Mouse (Mus musculus): Measurements from ENCODE around the gene Fank1. TPM values are rescaled to one million over a fixed set of nuclear protein-coding genes. Genes with fewer than 3 reads are reported as not detected.

Gene Fank1
- polyA plus RNA-seq, 1 experiment from 2014 or later: 1.1 TPM

DNA sequence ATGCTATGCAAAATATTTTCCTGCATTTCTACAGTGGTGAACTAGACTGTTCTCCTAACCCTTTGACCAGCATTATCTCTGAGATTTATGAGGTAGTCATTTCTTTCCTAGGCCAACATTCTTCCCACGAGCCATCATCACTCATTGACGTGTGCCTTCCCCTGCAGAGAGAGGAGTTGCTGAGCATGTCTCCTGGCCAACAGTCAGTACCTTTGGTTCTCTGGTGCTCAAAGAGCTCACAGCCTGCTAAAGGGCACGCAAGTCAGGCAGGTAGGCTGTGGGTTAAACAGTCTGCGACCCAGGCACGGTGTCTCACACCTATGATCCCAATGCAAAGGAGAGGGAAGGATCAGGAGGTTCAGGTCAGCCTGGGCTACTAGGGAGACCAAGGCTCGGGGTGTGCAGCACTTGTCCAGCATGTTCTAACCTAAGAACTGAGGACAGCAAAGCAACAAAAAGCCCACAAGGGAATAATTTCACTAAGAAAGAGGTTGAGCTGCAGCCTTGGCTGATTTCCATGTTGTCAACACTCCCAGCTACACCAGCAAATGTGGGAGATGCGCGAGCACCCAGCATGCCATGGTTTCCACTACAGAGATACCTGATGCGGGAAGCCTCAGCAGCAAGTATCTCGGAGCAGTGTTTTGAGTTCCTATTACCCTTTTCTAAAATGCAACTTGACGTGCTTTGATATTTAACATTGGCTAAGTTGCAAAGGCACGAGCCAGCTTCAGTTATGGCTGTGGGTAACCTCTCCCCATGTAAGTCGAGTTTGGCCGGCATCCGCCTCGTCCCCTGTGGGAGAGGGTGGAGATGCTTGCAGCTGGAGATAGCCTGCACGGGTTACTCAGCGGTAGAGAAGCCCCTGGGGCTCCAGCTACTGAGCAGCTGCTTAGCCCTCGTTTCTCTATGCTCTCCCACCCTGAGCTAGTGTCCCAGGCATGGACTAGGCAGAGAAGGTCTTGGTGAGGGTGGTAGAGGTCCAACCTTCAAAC, 112.6 kb downstream of the Fank1 start:
- 87% methylated on average over 19 of the region's 19 CpGs for WGBS
- H3K27me3 ChIP-seq (replicated peaks): no peaks in the 10 kb centered on the region
- no peaks in the 10 kb centered on the region for H3K9me3 ChIP-seq
- no peak overlapping the region for H3K4me3 ChIP-seq
- no peaks in the 10 kb centered on the region for H3K36me3 ChIP-seq
- H3K4me1 ChIP-seq: no peaks in the 10 kb centered on the region
- no peak overlapping the region for H3K27ac ChIP-seq
- H3K9ac ChIP-seq: no peak overlapping the region
- H3K4me2 ChIP-seq (replicated peaks): no peak overlapping the region
- no peak for ATAC-seq (ENCODE audit: low FRiP score, low read depth)

DNA sequence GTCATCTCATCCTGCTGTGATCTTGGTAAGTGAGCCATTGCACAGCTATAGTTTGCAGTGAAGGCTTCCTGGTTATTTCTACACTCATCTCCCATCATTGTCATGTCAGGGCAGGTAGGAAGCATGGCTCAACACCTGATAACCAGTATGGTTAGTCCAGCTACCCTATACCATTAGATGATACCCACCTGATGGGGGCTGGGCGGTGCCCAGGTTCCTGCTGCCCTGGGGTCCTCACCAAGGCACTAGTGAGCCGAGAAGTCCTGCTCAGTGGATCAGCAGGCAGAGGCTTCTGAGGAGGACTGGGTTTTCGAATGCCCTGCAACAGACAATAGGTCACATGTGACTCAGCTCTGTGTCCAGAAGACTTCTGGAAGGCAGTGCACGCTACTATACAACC, 113.3 kb downstream of the Fank1 start:
- no peaks in the 10 kb centered on the region for H3K4me1 ChIP-seq

DNA sequence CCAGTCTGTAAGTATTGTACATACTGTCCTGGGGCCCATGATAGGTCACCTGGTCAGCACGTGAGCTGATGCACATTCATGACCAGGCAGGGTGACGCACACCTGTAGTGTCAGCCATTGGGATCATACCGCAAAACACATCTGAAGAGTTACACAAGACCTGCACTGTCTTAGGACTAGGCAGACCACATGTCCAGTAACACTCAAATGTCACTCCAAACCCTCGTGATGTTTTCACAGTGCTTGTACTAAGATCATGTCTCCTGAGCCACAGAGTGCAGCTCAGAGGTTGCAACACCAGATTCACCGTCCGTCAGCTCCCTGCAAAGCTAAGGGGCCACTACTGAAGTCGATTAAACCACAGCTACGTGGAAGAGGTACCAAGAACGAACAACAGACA, 114.6 kb downstream of the Fank1 start:
- H3K27ac ChIP-seq: no peak overlapping the region
- no peaks in the 10 kb centered on the region for H3K9me3 ChIP-seq
- H3K27me3 ChIP-seq (replicated peaks): no peaks in the 10 kb centered on the region
- no peaks in the 10 kb centered on the region for H3K36me3 ChIP-seq
- H3K4me3 ChIP-seq: no peak overlapping the region
- no peak for ATAC-seq (ENCODE audit: low FRiP score, low read depth)
- 93% methylated on average over 9 of the region's 9 CpGs for WGBS
- H3K4me1 ChIP-seq: no peaks in the 10 kb centered on the region
- no peak overlapping the region for H3K9ac ChIP-seq
- no peak overlapping the region for H3K4me2 ChIP-seq (replicated peaks)

More for the DNA sequence above, 113.3 kb downstream of the Fank1 start:
- Histone ChIP-seq H3K27ac (no peak overlapping the region), H3K4me2 (replicated peaks) (no peak overlapping the region), H3K4me3 (no peak overlapping the region), H3K9me3 (no peaks in the 10 kb centered on the region), H3K27me3 (replicated peaks) (no peaks in the 10 kb centered on the region), H3K36me3 (no peaks in the 10 kb centered on the region), H3K9ac (no peak overlapping the region)
- 87% methylated on average over 4 of the region's 4 CpGs for WGBS
- ATAC-seq (ENCODE audit: low FRiP score, low read depth): no peak

DNA sequence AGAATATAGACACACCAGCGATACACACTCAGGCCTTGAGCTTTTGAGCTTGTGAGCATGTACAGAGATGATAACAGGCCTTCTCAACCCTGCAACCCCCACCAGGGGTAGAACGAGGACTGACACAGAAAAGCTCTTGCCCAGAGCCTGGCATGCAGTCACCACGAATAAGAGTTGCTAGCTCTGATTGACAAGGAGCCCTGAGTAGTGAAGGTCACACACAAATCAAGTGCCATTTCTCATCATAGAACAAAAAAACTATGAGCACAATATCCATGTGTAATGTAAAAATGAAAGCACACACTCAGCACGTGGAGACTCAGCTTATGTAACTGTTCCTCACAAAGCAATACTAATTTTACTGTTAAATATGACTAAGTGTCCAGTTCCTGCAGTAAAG, 115.1 kb downstream of the Fank1 start:
- Histone ChIP-seq H3K27ac (no peak overlapping the region), H3K9ac (no peak overlapping the region), H3K9me3 (no peaks in the 10 kb centered on the region), H3K36me3 (no peaks in the 10 kb centered on the region), H3K27me3 (replicated peaks) (no peaks in the 10 kb centered on the region), H3K4me2 (replicated peaks) (no peak overlapping the region), H3K4me1 (no peaks in the 10 kb centered on the region), H3K4me3 (no peak overlapping the region)
- no peak for ATAC-seq (ENCODE audit: low FRiP score, low read depth)
- 74% methylated on average over 4 of the region's 4 CpGs for WGBS

- Histone ChIP-seq H3K9ac (no peak overlapping the region), H3K27me3 (replicated peaks) (no peaks in the 10 kb centered on the region), H3K4me1 (no peaks in the 10 kb centered on the region), H3K9me3 (no peaks in the 10 kb centered on the region), H3K36me3 (no peaks in the 10 kb centered on the region), H3K4me3 (no peak overlapping the region), H3K27ac (no peak overlapping the region), H3K4me2 (replicated peaks) (no peak overlapping the region)
- WGBS: 85% methylated on average over 4 of the region's 4 CpGs
- no peak for ATAC-seq (ENCODE audit: low FRiP score, low read depth)
Observed at GRCm38 (mm10) chr7:133899391-133899790, 122.7 kb downstream of the Fank1 start.

DNA sequence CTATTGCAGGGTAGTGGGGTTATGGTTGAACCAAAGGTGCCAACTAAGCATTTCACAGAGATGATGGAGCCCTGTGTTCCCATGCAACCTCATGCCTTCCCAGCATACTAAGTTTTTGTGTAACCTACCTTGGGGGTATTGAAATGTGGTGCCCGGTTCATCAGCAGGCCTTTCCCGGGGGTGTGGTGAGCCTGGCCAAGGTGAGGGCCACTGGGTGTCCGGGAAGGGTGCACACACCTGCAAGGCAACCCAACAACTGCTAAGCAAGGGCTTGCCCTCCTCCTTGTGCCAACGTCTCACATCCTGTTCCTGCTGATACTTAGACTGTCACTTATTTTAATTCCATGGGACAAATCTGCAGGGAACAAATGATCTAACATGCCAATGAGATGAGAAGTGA, 132.3 kb downstream of the Fank1 start:
- Histone ChIP-seq H3K4me1 (0 out of 2 replicates have a peak, but pooled peaks cover 3% of the 10 kb centered on the region), H3K36me3 (no peaks in the 10 kb centered on the region), H3K9me3 (0 out of 2 replicates have a peak, but pooled peaks cover 4% of the 10 kb centered on the region), H3K27me3 (replicated peaks) (no peaks in the 10 kb centered on the region), H3K9ac (no peak overlapping the region), H3K27ac (no peak overlapping the region), H3K4me3 (no peak overlapping the region), H3K4me2 (replicated peaks) (no peak overlapping the region)
- WGBS: 92% methylated on average over 4 of the region's 4 CpGs
- no peak for ATAC-seq (ENCODE audit: low FRiP score, low read depth)

- H3K27me3 ChIP-seq (replicated peaks): no peaks in the 10 kb centered on the region
- H3K9me3 ChIP-seq: 0 out of 2 replicates have a peak, but pooled peaks cover 4% of the 10 kb centered on the region
- no peak overlapping the region for H3K27ac ChIP-seq
- H3K36me3 ChIP-seq: no peaks in the 10 kb centered on the region
- peak; percentile 48; the same call in 1 of the 2 replicates for ATAC-seq (ENCODE audit: low FRiP score, low read depth)
- H3K4me1 ChIP-seq: 0 out of 2 replicates have a peak, but pooled peaks cover 3% of the 10 kb centered on the region
- H3K4me2 ChIP-seq (replicated peaks): no peak overlapping the region
- no peak overlapping the region for H3K9ac ChIP-seq
- no peak overlapping the region for H3K4me3 ChIP-seq
- WGBS: 19% methylated on average over 7 of the region's 7 CpGs
Observed at GRCm38 (mm10) chr7:133909833-133910375, 133.2 kb downstream of the Fank1 start.

- no peak for ATAC-seq (ENCODE audit: low FRiP score, low read depth)
- Histone ChIP-seq H3K27ac (no peak overlapping the region), H3K9me3 (no peaks in the 10 kb centered on the region), H3K36me3 (no peaks in the 10 kb centered on the region), H3K4me1 (0 out of 2 replicates have a peak, but pooled peaks cover 3% of the 10 kb centered on the region), H3K27me3 (replicated peaks) (no peaks in the 10 kb centered on the region), H3K4me3 (no peak overlapping the region), H3K9ac (no peak overlapping the region), H3K4me2 (replicated peaks) (no peak overlapping the region)
- WGBS: 91% methylated on average over 3 of the region's 3 CpGs
Observed at GRCm38 (mm10) chr7:133911881-133912280, 135.2 kb downstream of the Fank1 start.

DNA sequence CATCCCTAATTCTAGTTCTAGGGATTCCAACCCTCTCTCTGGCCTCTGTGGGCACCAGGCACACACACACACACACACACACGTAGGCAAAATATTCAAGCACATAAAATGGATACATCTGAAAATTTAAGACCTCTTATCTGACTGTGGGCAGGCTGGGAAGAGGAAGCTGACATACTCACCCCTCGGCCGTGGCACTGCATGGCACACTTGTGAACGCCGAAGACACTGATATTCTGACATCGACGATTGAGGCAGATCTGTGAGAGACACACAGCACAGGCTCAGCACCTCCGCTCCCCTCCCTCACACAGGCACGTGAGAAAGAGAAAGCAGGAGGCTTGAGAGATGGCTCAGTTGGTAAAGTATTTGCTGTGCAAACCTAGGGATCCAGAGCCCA, 139.6 kb downstream of the Fank1 start:
- no peaks in the 10 kb centered on the region for H3K9me3 ChIP-seq

DNA sequence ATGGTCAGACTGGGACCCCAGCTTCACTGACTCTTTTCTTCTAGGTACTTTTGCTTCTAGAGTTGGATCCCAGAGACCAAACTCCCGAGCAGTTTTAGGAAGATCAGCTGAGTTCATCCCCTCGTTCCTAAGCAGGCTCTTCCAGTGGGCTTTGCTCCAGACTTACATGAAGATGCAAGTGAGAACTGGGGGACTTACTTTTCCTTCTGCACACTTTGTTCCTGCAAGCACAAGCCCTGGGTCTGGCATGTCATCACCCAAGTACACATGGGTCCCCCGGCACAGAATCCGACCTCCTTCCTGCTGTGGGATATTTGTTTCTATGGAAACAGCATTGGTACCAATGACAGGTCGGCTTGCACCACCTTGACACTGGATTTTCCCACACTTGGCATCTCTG, 142.6 kb downstream of the Fank1 start:
- ATAC-seq (ENCODE audit: low FRiP score, low read depth): no peak
- no peak overlapping the region for H3K4me3 ChIP-seq
- no peaks in the 10 kb centered on the region for H3K9me3 ChIP-seq
- H3K4me2 ChIP-seq (replicated peaks): no peak overlapping the region
- H3K27me3 ChIP-seq (replicated peaks): no peaks in the 10 kb centered on the region
- H3K4me1 ChIP-seq: no peaks in the 10 kb centered on the region
- WGBS: 54% methylated on average over 5 of the region's 5 CpGs
- no peak overlapping the region for H3K9ac ChIP-seq
- no peak overlapping the region for H3K27ac ChIP-seq
- no peaks in the 10 kb centered on the region for H3K36me3 ChIP-seq

More for the DNA sequence above, 139.6 kb downstream of the Fank1 start:
- no peaks in the 10 kb centered on the region for H3K36me3 ChIP-seq
- no peak overlapping the region for H3K4me3 ChIP-seq
- H3K27ac ChIP-seq: no peak overlapping the region
- WGBS: 88% methylated on average over 9 of the region's 9 CpGs
- no peak overlapping the region for H3K9ac ChIP-seq
- no peaks in the 10 kb centered on the region for H3K27me3 ChIP-seq (replicated peaks)
- no peak for ATAC-seq (ENCODE audit: low FRiP score, low read depth)
- no peaks in the 10 kb centered on the region for H3K4me1 ChIP-seq
- H3K4me2 ChIP-seq (replicated peaks): no peak overlapping the region

DNA sequence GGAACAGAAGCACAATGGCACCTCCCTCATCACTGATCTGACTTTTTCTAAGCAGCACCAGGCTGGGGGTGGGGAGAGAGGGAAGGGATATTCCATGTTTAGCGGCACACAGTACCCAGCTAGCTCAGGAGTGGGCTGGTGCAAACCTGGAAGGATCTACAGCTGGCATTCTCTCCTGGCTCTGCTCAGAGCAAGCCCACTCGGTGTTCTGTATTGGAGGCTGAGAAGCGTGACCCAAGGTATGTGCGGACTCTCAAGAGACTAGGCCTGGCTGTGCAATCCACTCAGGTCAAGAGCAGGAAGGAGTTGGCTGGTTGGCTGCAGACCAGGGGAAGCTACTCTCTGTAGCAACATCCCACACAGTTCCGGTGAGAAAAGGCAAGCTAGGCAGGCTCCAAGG, 143.3 kb downstream of the Fank1 start:
- ATAC-seq (ENCODE audit: low FRiP score, low read depth): no peak
- WGBS: 93% methylated on average over 5 of the region's 5 CpGs
- Histone ChIP-seq H3K4me3 (no peak overlapping the region), H3K4me2 (replicated peaks) (no peak overlapping the region), H3K27me3 (replicated peaks) (no peaks in the 10 kb centered on the region), H3K27ac (no peak overlapping the region), H3K4me1 (no peaks in the 10 kb centered on the region), H3K9me3 (no peaks in the 10 kb centered on the region), H3K36me3 (no peaks in the 10 kb centered on the region), H3K9ac (no peak overlapping the region)

- WGBS: 87% methylated on average over 7 of the region's 7 CpGs
- H3K4me1 ChIP-seq: no peaks in the 10 kb centered on the region
- H3K27ac ChIP-seq: no peak overlapping the region
- no peaks in the 10 kb centered on the region for H3K9me3 ChIP-seq
- H3K9ac ChIP-seq: no peak overlapping the region
- H3K4me2 ChIP-seq (replicated peaks): no peak overlapping the region
- no peak overlapping the region for H3K4me3 ChIP-seq
- H3K27me3 ChIP-seq (replicated peaks): no peaks in the 10 kb centered on the region
- no peaks in the 10 kb centered on the region for H3K36me3 ChIP-seq
- ATAC-seq (ENCODE audit: low FRiP score, low read depth): no peak
Observed at GRCm38 (mm10) chr7:133920724-133921123, 144.1 kb downstream of the Fank1 start.
